Mouse (Mus musculus): ENCODE measurements around the gene Cyp2b19.
"Not testable (repeated sequence)": the region's sequence is repeated elsewhere in the genome, so short reads cannot be mapped to it uniquely, and the experiment has no call there.

Gene Cyp2b19

GRCm38 (mm10) chr7:26756842-26757241, at the start of gene Cyp2b19:
Gene Cyp2b19 (plus strand): TSS chr7:26757142.
- DNase-seq: no peak

GRCm38 (mm10) chr7:26711061-26711460, 45.9 kb upstream of the Cyp2b19 start:
- DNase-seq: no peak

- no peak for DNase-seq
Measured at GRCm38 (mm10) chr7:26738940-26739339, 18.0 kb upstream of the Cyp2b19 start.

- DNase-seq: no peak
Measured at GRCm38 (mm10) chr7:26743948-26744347, 13.0 kb upstream of the Cyp2b19 start.

GRCm38 (mm10) chr7:26745486-26745885, 11.5 kb upstream of the Cyp2b19 start:
- no peak for DNase-seq

GRCm38 (mm10) chr7:26767084-26767483, 10.1 kb downstream of the Cyp2b19 start:
- DNase-seq: no peak

GRCm38 (mm10) chr7:26769881-26770470, 13.0 kb downstream of the Cyp2b19 start:
- no peak for DNase-seq

- no peak for DNase-seq
Measured at GRCm38 (mm10) chr7:26772866-26773586, 16.1 kb downstream of the Cyp2b19 start.

GRCm38 (mm10) chr7:26775866-26776265, 18.9 kb downstream of the Cyp2b19 start:
- no peak for DNase-seq

GRCm38 (mm10) chr7:26777806-26778205, 20.9 kb downstream of the Cyp2b19 start:
- no peak for DNase-seq

- DNase-seq: peak; percentile 33
Measured at GRCm38 (mm10) chr7:26778474-26778873, 21.5 kb downstream of the Cyp2b19 start.

GRCm38 (mm10) chr7:26779799-26780416, 23.0 kb downstream of the Cyp2b19 start:
- no peak for DNase-seq

GRCm38 (mm10) chr7:26780510-26780909, 23.6 kb downstream of the Cyp2b19 start:
- peak; percentile 42 for DNase-seq

GRCm38 (mm10) chr7:26780998-26781766, 24.2 kb downstream of the Cyp2b19 start:
- no peak for DNase-seq

- no peak for DNase-seq
Measured at GRCm38 (mm10) chr7:26781767-26782131, 24.8 kb downstream of the Cyp2b19 start.

GRCm38 (mm10) chr7:26783163-26783562, 26.2 kb downstream of the Cyp2b19 start:
- no peak for DNase-seq

GRCm38 (mm10) chr7:26786013-26786412, 29.1 kb downstream of the Cyp2b19 start:
- DNase-seq: not testable (repeated sequence)

GRCm38 (mm10) chr7:26789984-26790383, 33.0 kb downstream of the Cyp2b19 start:
- DNase-seq: no peak

- no peak for DNase-seq
Measured at GRCm38 (mm10) chr7:26800104-26800503, 43.2 kb downstream of the Cyp2b19 start.

- no peak for DNase-seq
Measured at GRCm38 (mm10) chr7:26800996-26801395, 44.1 kb downstream of the Cyp2b19 start.

GRCm38 (mm10) chr7:26808592-26808991, 51.6 kb downstream of the Cyp2b19 start, which contains the start of gene Cyp2g1:
Gene Cyp2g1 (plus strand): TSS chr7:26808892.
- no peak for DNase-seq

Measured in right cerebral cortex, postnatal 14 days (tissue).